Mouse (Mus musculus) adrenal gland, adult 18-20 months (tissue): ENCODE data around the gene Pds5a. TPM values are rescaled to one million over a fixed set of nuclear protein-coding genes. Genes with fewer than 3 reads are reported as not detected.
"Not testable (repeated sequence)": the region's sequence is repeated elsewhere in the genome, so short reads cannot be mapped to it uniquely, and the experiment has no call there.

Experiments used
- DNase-seq, 2 experiments: peaks; one replicate each; pipeline ENCODE4 v3.0.0; 2021 to 2022; ENCODE audit warnings: low spot score in 2 of 2
- total RNA-seq, 2 experiments: library from RNA; stranded (reverse); gene quantifications; 1 replicate in 1 of 2; 2 replicates in 1 of 2; pipeline ENCODE4 v1.2.3; 2021

Pds5a gene
- total RNA-seq, 2 experiments from 2014 or later, result 77.6 to 85.9 TPM

DNA sequence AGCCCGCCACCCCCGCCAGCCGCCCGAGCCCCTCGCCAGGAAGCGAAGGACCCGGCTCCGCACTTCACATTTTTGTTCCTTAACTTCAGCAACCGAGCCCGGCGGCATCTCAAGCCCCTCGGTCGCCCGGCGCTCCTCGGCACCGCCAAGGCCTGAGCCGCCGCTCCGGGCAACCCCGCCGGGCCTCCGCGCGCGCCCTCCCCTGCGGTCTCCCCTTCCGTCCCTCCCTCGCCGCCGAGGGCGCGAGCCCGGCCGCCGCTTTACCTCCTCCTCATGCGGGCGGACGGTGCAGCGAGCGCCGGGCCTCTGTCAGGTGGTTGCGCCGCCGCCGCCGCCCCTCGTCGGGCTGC lies 612 bp downstream of the Pds5a start:
- DNase-seq, result peak in 1 of 2 experiments; percentile 64

DNA sequence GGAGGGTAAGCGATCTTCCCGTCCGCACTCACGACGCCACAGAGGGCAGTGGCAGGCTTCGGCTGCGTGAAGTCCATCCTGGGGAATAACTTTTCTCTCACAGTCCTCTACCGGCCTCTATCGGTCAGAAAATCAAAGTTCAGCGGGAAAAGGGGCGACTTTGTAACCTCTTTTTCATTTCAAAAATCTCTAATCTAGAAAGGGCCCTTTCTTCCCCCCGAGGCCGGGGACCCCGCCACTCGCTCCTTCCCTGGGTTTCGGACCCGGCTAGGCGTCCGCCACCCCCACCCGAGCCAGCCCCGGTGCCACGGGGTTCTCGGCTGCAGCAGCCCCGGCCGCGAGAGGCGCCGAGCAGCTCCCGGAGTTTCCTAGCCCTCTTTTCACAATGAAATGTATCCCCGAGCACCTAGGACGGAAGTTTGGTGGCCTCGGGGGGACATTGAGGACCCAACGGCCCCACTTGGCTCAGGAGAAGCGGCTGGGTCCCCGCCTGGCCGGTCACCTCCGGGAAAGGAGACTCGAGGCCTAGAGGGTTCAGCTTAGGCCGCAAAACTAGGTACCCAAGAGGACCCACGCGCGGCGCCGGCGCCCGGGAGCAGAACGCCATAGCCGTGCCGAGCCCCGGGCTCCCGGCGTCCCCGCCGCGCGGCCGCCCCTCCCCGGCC lies 1.1 kb downstream of the Pds5a start:
- DNase-seq, result peak; percentile 56 to 66

DNA sequence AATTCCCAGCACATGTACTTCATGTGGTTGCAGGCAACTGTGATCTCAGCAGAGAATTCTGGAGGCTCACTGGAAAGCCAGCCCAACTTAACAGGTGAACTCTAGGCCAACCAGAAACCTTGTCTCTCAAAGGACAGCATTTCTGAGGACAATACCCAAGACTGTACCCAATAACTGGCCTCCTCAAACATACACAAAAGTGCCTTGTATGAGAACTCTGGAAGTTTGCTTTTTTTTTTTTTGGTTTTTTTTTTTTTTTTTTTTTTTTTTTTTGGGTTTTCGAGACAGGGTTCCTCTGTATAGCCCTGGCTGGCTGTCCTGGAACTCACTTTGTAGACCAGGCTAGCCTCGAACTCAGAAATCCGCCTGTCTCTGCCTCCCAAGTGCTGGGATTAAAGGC lies 4.0 kb downstream of the Pds5a start:
- DNase-seq, result not testable (repeated sequence)

DNA sequence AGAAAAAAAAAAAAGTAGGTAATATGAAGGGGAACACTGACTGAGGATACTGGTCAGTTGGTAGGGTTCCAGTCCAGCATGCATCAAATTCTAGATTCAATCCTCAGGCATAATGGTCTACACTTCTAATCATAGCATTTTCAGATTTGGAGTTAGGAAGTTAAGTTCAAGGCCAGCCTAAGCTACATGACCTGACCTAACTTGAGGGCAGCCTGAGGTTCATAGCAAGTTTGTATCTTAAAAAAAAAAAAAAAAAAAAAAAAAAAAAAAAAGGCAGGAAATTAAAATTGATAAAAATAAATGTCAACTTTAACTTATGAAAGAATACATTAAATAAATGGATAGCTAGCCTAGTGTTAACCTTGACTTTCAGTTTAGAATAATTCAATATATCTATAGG lies 5.1 kb downstream of the Pds5a start:
- DNase-seq, result no peak

DNA sequence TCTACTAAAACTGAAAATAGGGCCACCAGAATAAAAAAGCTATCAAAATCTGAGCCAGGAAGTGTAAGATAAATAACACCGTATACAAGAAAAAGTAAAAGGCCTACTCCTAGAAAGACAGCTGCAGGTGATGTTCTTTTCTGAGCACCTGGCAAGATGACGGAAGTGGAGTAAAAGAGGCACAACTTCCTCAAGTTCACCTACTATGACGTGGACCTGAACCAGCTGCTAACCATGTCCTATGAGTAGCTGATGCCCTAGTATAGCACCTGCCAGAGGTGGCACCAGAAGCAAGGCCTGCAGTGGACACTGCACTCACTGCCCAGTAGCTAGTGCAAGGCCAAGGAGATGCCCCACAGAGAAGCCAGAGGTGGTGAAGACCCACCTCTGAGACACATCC lies 9.3 kb downstream of the Pds5a start:
- DNase-seq, result no peak

DNA sequence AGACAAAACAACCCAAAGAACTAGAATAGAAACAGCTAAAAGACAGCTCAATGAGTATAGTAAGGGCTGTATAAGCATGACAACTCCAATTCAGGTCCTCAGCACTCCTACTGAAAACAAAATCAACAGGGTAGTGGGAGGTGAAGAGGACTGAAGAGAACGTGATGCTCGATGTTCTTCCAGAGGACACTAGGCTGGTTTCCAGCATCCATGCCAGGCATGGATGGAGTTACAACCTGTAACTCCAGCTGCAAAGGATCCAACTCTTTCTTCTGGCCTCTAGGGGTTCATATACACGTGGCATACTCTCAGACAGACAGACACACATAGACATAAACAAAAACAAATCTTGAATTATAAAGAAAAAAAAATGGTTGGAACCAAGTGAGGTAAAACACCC lies 11.3 kb downstream of the Pds5a start:
- no peak for DNase-seq

DNA sequence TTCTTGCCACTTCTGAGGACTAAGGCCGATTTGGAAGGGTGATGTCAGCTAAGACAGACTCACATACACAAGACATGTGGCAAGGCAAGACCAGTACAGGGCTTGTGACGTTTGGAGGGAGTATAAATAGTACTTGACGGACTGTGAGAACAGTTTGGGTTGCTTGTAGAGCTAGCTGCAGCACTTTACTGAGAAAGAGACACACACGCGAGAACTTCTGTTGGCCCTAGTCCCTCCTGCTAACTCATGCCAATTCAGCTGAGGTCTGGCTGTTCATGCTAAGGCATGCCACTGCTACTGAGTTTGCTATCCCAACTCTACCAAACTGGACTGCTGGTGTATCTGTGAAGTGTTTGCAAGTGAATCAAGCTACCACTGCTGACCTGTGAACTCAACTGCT lies 19.2 kb downstream of the Pds5a start:
- DNase-seq, result no peak

DNA sequence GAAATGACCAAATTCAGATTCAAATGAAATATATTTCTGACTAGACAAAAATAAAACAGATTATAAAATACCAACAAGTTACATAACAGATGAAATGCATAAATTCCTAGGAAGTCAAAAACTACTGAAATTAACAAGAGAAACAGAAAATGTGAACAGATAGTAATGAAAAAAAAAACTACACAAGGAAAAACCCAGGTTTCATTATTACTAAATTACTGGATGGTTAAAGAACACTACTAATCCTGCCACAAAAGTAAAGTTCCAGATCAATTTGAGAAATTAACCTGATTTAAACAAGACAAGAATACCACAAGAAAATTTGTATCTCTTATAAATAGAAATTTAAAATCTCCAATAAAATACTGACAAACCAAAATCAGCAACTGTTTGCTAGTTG lies 25.9 kb downstream of the Pds5a start:
- no peak for DNase-seq

DNA sequence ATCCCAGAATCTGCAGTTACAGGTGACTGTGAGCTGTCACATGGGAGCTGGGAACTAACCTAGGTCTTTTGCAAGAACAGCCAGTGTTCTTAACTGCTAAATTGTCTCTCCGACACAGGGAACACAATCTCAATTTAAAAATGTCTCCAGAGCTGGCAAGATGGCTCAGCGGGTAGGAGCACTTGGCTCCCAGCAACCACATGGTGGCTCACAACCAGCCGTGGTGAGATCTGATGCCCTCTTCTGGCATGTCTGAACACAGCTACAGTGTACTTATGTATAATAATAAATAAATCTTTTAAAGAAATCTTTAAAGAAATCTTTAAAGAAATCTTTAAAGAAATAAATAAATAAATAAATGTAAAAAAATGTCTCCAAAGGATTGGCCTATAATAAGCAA lies 30.4 kb downstream of the Pds5a start:
- no peak for DNase-seq

DNA sequence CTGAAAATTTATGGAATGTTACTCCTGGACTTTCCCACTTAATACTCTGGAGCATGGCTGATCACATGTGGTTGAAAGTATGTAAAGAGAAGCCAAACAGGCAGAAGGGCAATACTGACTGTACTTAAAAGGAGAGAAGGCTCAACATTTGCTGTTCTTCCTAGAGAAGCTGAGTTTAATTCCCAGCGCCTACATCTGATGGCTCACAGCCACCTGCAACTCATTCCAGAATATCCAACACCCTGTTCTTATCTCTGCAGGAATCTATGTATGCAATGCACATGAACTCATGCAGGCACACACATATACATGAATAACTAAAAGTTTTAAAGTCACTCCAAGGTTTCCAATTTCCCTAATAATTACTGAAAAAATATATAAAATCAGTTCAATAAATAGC lies 32.7 kb downstream of the Pds5a start:
- no peak for DNase-seq

DNA sequence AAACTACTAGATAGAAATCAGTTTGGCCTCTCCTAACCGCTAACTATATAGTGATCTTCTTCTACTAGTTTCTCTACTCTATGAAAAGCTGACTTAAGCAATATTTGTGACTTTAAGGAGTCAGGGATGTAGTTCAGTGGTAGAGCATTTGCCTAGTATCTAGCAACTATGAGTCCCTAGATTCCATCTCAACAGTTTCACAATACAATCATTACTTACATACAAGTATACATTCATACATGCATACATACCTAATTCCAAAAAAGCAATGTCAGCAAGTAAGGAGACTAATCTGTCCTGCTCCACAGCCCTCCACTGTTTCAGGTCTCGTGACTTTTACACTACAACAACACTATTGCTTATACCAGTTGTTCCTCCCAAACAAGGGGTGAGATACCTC lies 36.1 kb downstream of the Pds5a start:
- no peak for DNase-seq

DNA sequence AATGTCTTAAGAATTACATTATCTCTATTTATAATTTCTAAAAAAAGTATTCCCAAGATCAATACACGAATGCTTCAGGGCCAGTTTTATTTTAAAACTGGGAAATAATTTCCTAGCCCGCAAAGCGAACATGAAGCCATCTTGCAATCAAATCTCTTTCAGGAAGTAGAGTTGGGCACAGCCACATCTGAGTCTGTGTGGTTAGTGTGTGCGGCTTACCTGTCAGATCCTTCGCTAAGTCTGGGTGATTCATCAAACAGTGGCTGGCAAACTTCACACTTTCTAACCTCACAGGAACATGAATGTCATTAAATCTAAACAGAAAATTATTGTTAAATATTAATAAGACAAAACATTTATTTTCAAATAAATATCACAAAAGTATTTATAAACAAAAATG lies 44.3 kb downstream of the Pds5a start:
- DNase-seq, result no peak

DNA sequence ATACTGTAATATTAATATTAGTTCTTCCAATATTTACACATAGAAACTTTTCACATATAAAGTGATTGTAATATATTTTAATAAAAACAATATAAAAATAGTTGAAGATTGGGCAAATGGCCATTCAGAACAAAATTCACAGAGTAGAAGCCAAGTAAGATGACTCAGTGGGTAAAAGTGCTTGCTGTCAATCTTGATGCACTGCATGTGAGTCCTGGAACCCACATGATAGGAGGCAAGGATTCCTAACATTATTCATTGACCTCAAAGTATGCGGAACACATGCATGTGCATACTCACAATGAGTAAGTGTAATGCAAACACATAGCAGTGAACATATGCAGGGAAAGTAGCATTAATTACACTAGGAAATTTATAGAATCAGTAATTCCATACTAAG lies 59.2 kb downstream of the Pds5a start:
- DNase-seq, result no peak

DNA sequence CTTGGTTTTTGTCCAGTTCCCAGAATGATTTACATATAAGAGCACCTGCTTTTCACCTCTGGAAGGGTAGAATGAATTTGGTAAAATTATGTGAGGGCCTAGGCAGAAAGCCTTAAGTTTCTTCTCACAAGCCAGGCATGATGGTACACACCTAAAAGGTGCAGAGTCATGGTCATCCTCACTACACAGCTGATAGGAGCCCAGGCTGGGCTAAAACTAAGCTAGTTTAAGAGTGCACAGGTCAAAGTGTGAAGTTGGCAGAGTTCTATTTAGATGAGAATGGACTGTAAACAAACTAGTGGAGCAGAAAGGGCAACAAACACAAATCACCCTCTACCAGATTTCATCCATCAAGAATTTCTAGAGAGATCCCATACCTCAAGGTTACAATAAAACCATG lies 73.7 kb downstream of the Pds5a start:
- DNase-seq, result no peak

DNA sequence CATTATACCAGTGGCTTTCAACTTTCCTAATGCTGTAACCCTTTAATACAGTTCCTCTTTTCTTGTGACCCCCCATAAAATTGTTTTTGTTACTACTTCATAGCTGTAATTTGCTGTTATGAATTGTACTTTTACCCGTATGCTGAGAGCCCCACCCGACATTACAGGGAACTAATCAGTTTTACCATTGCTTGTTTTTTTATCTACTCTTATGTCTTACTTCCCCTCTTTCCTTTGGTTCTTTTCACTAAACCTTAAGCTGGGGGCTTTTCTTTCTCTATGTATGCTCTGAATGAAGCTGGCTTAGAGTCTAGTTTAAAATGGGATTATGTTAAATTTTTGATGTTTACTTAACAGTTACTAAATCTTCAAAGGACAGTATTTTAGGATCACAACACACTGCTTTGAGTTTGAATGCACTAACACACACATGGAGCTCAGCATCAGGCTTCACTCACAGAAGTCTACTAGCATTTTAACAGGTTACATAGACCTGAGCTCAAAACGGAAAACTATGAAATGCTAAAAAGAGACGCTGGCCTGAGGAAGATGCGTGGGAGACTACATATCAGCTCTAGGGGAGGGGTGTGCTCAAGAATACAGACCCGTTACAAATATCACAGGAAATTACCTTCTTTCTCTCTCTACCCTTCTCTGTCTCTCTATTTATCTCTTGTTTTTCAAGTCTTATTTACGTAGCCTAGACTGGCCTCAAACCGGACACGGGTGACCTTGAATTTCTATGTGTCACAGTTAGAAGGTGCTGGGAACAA lies 84.7 kb downstream of the Pds5a start:
- DNase-seq, result no peak

DNA sequence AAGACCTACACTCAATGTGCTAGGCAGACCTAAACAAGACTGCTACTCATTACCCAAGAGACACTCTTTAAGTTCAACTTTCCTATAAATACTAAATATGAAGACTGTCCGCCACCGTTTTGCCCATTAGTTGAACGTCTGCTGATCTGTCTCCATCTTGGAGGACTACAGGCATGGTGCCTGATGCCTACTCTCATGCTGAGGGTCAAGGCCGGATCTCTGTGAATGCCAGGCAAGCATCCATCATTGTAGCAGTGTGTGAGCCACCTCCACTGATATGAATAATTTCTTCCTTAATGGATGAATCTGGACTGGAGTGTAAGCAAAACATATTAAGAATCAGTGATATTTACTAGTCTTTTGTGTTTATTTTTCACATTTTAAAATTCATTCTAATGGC lies 87.5 kb downstream of the Pds5a start:
- DNase-seq, result no peak

DNA sequence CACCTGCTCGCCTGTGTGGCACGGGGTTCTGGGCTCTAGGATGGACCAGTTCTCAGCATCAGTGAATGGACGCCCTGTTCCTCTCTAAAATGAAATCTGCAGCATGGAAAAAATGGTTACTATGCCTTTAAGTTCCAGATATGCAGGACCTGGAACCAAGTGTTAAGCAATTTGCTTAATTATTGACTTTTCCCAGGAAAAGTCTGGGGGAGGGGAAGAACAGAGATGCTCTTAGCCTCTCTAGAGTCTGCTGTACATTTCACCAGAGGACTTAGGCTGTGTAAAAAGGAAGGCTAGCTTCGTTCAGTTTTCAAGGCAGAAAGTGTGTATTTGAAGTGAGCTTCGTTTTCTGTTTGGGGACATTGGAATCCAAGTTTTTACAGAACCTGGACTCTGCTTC lies 88.3 kb downstream of the Pds5a start:
- no peak for DNase-seq

DNA sequence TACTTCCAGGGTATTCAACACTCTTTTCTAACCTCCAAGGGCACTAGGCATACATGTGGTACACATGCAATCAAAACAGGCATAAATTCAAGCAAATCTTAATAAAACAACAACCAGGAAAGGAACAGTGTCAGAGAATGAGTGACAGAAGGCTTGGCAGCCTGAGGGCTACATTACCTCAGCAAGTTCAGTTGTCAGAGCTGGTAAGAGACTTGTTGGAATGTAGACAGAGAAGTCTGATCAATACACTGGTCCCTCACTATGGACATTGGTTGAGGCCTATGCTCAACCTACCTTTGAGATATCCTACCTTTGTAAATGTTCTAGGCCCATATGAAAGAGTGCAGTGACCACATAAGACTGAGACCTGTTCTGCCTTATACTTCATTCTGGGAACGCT lies 91.3 kb downstream of the Pds5a start:
- no peak for DNase-seq

DNA sequence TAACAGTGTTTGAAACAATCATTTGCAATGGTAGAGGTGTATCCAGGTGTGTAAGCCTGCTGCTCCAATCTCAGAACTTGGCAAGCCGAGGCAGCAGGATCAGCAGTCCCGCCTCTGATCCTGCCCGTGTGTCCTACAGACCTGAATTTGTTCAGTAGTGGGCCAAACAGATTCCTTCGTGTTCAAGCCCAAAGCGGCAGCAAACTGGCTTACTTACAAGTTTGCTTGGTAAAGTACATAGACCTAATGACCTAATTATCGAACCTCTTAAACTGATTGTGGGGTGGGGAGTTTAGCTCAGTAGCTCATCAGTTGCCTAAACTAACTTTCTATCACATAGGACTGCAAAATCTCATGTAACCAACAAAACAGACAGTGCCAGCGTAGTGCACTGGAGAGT lies 98.4 kb downstream of the Pds5a start:
- DNase-seq, result no peak

DNA sequence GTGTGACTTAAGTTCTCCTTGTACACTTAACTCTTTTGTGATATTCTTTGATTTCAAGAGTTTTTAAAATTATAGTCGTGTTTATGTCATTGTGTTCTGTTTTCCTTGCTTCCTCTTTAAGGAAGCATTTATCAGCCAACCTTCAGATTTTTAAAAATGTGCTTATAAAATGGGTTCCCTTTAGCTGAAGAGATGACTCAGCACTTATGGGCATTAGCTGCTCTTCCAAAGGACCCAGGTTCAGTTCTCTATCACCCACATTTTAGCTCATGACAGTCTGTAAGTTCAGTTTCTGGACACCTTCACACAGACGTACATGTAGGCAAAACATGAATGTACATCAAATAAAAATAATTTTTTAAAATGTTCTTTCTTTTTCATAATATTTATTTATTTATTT lies 105.7 kb downstream of the Pds5a start:
- no peak for DNase-seq

DNA sequence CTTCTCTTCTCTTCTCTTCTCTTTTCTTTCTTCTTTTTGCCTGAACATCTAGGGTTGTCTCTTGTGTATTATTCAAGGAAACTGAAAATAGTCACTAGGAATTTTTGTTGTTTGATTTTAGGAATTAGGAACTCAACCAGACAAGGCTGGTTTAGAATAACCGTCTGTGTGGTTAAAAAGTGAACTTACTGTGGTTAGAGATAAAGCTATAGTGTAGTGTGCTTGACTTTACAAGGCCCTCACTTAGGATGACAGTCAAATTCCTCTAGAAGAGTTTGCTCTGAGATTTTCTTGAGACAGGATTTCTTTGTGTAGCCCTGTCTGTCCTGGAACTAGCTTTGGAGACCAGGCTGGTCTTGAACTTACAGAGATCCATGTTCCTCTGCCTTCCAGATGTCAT lies 107.9 kb downstream of the Pds5a start:
- DNase-seq, result no peak

DNA sequence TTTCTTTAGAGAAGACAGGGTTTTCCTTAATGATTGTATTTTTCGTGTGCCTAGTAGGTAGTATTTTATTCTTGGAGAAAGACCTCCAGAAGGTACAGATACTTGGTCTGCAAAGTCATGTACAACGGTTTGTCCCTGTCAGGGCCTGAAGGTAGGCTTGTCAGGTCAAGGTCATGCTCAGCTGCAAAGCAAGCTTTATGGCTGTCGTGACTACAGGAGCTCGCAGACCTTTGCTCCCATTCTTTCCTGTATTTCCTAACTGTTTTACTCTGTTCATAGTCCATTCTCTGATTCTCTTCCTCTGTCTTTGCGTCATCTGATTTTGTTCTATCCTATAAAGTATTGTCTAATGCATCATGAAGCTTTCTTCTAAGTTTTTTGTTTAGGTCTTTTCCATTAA lies 111.8 kb downstream of the Pds5a start:
- no peak for DNase-seq

DNA sequence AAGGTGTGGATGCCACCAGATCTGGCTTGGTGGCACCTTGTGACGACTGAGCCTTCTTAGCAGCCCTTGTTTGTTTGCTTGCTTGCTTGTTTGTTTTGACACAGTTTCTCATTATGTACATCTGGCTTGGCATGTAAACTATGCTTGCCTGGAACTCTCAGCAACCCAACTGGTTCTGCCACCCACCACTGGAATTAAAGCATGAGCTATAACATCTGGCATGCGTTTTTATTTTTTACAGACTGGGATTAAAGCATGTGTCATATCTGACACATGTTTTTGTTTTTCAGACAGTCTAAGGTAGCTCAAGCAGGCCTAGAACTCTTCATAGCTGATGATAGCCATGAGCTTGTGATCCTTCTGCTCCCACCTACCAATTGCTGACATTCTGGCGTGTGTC lies 119.5 kb downstream of the Pds5a start:
- DNase-seq, result no peak
